Mouse (Mus musculus): ENCODE data around the gene Cenpt.
"Not testable (repeated sequence)": the region's sequence is repeated elsewhere in the genome, so short reads cannot be mapped to it uniquely, and the experiment has no call there.

The Cenpt gene

DNA sequence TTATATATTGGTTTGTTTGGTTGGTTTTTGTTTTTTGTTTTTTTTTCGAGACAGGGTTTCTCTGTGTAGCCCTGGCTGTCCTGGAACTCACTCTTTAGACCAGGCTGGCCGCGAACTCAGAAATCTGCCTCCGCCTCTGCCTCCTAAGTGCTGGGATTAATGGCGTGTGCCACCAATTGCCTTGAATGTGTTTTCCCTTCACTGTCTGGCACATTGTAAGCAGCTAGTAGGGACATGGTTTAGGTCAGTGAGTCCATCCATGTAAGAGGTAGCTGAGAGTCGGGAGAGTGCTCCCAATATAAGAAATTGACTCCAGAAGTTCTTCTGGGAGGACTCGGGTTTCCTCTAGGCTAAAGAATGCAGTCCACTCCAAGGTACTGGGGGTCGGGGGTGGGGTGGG is 1.2 kb upstream of the Cenpt start:
- DNase-seq (ENCODE audit: extremely low spot score) = no peak

DNA sequence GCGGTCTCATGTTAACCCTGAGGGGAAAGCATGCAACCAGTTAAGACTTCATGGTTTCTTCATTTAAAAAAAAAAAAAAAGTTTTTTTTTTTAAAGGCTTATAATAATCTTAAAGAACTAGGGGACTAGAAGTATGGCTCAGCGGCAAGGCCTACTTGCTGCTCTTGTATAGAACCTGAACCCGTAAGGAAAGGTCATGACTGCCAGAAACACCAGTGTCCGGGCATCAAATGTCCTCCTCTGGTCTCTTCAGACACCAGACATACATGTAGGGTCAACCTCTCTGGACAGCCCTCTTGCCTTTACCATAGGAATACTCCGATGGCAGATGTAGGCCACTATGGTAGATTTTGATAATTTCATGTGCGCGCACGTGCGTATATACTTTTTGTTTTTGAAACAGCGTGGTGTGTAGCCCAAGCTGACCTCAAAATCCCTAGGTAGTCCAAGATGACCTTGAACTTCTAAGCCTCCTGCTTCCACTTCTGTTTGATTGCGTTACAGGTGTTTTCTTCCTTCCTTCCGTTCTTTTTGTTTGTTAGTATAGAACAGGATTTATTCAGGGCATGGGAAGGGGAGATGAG is 840 bp downstream of the Cenpt start:
- DNase-seq (ENCODE audit: extremely low spot score) = no peak

DNA sequence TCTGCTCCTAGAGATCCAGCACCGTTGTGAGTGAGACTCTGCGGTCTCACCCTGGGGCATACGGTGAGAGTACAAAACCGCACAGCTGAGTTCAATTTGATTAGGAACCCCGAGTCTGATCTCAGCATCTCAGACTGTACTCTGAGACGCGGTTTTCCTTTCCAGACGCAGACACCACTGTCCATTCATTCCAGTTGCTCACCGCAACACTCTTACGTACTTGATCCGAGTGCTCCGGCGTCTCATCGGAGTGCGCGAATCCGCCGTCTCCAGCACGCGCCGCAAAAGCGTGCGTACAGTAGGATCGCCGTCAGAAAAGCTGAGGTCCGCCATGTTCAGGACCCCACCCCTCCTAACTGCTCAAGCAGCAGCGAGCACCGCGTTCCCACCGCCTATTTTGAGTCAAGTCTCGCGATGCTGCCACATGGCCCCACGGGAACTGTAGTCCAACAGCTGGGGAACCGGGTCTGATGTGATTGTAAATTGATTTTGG is 1.4 kb downstream of the Cenpt start:
- peak; percentile 90 for DNase-seq (ENCODE audit: extremely low spot score)

DNA sequence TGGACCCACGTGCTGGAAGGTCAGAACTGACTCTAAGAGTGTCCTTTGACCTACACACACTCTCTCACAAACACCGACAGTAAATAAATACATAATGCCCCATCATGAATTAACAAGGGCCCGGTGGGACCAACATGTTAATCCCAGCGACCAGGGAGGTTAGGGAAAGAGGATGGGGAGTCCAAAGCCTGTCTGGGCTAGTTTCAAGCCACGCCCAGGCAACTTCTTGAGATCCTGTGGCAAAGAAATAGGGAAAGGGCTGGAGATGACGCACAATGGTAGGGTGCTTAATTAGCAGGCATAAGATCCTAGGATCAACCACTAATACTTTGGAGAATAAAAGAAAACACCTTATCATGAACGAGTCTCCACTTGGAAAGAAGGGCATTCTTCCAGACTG is 2.5 kb downstream of the Cenpt start:
- no peak for DNase-seq (ENCODE audit: extremely low spot score)

DNA sequence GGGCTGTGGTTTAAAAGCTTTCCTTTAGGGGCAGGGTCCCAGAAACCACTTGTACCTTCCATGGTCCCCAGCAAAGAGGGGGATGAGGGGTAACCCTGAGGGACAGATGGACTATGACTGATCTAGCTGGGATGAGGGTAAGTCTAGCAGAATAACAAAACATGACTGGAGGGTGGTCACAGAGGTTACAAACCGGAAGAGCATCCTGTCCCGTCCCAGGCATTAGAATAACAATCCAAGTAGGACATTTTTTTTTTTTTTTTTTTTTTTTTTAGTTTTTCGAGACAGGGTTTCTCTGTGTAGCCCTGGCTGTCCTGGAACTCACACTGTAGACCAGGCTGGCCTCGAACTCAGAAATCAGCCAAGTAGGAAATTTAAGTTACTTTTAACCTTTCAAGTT is 3.1 kb downstream of the Cenpt start:
- DNase-seq (ENCODE audit: extremely low spot score) = no peak

DNA sequence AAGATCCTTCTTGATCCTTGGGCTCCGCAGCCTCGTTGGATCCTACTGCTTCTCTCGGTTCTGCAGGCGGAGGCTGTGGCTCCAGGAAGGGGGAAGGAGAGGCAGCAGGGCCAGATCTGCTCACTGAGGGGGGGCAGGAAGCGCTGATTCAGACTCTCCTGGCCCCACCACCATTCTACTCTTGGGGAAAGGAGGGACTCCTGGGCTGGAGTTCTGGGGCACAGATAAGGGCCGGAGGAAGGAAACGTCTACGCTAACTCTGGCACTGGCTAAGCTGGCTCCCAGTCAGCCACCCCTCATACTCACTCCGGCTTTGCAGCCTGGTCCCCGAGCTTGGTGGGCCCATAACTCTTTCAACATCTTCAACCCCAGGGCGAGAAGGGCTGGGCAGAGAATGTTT is 6.4 kb downstream of the Cenpt start:
- DNase-seq (ENCODE audit: extremely low spot score) = no peak

DNA sequence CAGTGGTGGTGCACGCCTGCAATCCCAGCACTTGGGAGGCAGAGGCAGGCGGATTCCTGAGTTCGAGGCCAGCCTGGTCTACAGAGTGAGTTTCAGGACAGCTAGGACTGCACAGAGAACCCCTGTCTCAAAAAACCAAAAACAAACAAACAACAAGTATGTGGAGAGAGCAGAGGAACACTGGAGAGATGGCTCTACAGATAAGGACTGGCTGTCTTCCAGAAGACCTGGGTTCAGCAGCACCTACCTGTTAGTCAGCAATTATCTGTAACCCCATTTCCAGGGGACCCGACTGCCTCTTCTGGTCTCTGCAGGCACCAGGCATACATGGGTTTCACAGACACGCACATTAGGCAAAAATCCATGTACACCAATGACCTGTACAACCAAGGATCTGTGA is 13.9 kb downstream of the Cenpt start:
- no peak for DNase-seq (ENCODE audit: extremely low spot score)

DNA sequence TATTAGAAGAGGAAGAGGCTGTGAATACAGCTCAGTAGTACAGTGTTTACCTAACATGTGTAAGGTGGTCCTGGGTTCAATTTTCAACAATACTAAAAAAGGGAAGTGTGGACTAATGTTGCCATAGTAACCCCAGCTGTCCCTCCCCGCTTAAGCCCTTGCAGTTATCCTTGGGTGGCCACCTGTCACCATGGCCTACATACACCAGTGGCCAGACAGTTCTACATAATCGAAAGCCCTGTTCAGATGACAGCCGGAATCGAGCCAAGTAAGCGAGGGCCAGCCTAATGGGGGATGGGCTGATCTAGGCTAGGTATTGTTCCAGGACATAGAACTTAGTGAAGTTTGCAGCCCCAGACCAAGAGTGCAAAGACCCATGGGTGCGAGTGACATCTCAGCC is 16.1 kb downstream of the Cenpt start:
- DNase-seq (ENCODE audit: extremely low spot score) = no peak

DNA sequence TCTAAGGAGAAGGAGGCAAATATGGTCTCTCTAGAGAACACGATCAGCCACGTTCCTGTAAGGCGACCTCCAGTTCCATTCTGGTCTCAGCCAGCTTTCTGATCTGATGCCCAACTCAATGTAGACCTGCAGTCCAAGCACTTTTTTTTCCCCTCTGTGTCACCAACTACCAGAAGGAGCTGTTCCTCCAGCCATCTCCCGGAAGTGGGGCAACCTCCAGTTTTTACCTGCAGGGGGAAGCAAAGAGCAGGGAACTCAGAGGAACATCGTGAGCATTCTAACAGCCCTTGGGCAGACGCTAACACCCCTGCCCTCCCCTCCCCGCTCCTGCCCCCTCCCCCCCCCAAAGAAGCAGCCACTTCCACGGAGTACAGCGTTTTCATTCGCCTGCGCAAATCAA is 17.8 kb downstream of the Cenpt start:
- peak; percentile 56 for DNase-seq (ENCODE audit: extremely low spot score)

DNA sequence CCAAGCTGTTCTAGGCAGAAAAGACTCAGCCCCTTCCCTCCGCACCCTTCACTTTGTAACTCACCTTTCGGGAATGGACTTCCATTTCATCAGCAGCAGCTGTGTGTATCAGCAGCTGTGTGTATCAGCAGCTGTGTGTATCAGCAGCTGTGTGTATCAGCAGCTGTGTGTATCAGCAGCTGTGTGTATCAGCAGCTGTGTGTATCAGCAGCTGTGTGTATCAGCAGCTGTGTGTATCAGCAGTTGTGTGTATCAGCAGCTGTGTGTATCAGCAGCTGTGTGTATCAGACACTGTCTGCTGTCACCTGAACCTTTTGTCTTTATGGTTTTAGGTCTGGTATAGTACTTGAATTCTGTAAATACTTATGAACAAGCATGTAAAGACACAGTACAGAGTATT is 19.3 kb downstream of the Cenpt start:
- not testable (repeated sequence) for DNase-seq (ENCODE audit: extremely low spot score)

DNA sequence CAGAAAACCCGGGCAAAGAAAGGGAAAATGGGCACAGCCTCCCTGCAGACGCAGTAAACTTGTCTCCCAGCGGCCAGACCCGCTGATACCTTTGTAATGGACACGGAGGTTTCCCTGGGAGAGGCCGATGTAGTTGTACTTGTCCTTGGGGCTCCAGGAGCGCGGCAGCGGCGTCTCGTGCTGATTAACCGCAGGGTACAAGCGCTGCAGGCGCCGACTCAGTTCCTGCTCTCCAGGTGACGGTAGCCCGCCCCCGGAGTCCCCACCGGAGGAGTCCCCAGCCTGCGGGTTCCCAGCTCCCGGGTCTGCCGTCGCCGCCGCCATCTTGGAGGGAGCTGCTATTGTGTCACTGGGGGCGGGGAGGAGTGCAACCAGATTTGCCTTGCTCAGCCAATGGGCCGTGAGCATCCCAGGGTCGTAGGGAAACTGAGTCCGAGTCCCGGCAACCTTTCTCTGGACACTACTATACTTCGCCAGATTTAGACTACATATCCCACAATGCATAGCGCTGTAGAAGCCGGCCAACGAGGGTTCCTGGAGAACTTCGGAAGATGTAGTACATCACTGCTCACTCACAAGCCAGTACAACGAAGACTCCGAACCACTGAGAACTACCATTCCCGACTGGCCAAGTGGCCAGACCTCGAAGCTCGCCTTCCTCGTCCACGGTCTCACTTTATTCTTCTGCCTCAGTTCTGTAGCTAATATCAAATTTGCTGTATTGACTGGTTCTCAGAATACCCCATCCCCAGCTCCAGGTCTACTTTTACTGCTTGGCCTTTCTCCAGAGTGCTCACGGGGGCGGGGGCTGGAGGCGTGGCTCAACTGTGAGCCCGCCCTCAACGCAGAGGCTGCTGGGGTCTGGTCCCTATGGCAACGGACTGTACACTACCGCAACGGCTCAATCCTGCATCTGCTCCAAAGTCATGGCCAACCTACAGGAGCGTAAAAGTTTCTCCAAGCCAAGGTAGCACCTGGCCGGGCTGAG is 25.9 kb downstream of the Cenpt start, which contains the start of the genes Ranbp10 and Tsnaxip1:
Gene Ranbp10, minus strand, starts transcription at position 490 of the 988 bp plus-strand sequence.
Gene Tsnaxip1, plus strand, starts transcription at position 871 of the 988 bp plus-strand sequence.
- peak; percentile 93 for DNase-seq (ENCODE audit: extremely low spot score)

DNA sequence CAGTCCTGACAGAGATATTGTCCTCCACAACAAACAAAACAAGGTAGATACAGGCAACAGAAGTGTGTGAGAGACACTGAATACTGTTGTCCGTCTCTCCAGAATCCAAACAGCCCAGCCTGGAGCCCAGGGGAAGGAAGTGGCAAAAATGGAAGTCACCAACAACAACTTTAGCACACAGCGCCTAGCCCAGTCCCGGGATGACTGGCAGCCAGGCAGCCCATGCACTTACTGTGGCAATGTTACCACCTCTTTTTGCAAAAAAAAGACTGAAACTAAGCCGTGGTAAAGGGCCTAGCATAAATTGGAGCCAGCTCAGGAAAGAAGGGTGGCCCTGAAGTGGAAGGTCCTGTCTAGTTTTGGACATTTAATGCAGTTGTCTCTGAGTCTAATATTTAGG is 26.7 kb downstream of the Cenpt start:
- no peak for DNase-seq (ENCODE audit: extremely low spot score)

DNA sequence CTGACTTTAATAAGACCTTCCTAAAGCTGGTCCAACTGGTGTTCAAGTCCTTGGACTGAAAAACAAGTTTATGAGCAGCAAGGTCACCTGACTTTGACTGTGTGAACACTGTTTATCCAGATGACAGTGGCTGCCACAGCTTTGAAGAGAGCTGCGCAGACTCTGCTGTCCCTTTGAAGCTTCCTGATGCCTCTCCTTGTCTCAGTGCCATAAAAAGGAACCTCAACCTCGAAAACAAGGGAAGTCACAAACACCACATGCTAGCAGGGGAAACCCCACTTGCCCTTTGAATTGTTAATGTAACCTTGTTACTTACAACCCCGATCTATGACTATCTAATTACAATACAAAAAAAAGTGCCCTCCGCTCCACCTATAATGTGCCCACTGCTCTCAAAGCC is 27.6 kb downstream of the Cenpt start:
- no peak for DNase-seq (ENCODE audit: extremely low spot score)

DNA sequence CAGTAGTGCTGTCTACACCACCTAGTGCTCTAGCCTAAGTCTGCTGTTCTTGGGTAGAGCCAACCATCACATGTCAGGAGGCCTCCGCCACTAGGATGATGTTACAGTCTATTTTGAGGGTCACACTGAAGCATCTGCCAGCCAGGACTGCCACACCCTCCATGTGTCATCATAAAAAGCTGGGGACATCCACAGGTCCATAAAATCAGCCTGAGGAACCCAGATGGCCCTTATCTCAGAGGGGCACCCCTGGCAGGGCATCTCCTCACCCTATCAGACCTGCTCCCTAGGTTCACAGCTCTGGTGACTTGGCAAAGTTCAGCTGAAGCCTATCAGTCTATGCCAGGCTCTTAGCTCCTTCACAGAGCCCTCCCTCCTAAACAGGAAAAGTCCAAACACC is 32.2 kb downstream of the Cenpt start:
- no peak for DNase-seq (ENCODE audit: extremely low spot score)

DNA sequence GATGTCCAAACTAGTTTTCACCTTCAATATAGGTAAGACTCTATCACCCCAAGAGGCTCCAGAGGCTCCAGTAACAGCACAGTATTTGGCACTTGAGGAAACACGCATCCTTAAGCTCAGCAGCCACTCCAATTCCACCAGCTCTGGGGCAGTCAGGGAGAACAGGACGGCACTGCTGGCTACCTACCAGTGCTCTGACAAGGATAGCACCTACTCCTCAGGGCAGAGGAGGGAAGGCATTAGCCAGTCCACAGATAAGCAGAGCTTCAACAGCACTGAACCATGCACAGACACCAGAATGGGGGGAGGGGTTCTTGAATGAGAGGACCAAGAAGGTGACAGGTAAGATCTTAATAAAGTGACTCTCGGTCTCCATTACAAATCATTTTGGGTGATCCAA is 33.4 kb downstream of the Cenpt start:
- DNase-seq (ENCODE audit: extremely low spot score) = no peak

DNA sequence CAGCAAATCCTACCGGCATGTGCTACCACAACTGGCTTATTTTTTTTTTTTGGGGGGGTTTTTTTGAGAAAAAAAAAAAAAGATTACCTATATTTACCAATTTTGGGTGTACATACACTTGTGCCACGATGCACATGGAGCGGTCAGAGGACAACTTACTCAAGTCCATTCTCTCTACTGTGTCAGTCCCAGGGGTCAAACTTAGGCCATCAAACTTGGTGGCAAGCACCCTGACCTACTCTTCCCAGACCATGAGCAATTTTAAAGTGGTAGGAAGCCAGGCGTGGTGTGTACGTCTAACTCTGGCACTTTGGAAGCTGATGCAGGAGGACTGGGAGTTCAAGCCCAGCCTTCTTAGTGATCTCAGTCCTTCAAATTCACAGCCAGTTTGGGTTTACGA is 39.8 kb downstream of the Cenpt start:
- DNase-seq (ENCODE audit: extremely low spot score) = no peak

DNA sequence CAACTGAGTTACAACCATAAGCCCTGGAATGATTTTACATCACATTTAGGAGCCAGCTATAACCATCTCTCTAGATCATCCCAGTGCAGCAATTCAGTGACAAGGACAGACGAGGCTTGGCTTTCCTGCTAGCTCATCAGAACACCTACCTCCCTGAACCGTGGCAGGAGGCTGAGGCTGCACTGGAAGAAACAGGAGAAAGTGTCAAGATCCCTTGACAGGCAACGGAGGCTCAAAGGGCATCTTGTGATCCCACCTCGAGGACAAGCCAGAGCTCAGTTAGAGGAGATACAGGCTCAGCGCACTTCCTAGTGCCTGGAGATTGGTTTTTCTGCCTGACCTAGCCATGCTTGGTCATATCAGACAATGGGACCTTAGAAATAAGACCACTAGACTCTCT is 40.6 kb downstream of the Cenpt start:
- DNase-seq (ENCODE audit: extremely low spot score) = no peak

DNA sequence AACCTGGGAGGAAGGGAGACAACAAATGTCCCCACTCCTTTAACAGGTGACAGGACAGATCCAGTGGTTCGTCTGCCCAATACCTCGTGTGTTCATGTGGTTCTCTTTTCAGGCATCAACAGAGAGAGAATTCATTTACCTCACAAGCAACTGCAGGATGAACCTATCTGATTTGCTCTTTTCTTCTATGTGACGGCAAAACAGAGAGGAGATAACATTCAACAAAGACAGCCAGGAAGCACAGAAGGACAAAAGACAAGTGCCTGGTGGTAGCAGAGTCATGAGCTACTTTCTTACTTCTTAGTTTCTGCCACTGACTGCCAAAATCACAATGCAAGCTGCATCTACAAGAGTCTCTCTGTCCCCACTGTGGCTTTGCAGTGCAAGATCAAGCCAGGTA is 41.5 kb downstream of the Cenpt start:
- no peak for DNase-seq (ENCODE audit: extremely low spot score)

DNA sequence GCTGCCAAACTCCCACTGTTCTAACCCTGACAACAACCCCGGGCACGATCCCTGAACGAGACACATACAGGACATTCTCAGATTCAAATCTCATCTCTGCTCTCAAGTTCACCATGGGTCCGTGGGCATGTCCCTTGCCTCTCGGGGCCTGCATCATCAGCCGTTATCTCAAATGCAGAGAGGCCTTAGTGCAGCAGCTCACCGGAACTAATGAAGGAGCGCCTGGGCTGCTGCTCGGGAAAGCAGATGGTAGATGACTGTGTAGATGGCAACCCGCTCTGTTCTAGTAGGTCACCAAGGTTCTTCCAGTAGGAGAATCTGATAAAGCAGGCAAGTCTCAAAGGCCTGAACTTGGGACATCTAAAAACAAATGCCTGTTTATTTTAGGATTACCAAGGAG is 42.0 kb downstream of the Cenpt start:
- DNase-seq (ENCODE audit: extremely low spot score) = no peak

DNA sequence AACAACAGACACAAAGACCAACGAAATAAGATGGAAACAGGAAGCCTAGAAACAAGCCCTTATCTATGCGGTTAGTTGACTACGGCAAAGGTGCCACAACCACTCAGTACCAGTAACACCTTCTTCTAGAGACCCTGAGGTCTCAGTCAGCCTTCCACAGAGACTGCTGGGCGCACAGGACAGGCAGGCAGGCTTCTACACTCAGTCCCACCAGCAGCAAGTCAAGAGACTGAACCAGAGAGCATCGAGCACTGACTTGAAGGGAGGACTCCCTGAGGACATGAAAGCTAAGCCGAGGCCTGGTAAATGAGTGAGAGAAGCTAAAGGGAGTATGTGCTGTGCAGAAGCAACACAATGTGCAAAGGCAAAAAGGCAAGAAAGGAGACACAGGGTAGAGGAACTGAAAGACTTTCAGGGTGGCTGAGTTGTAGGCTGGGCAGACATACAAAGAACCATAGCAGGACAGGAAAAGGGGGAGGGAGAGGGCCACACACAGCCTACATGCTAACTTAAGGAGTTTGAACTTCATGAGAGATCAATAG is 42.8 kb downstream of the Cenpt start:
- DNase-seq (ENCODE audit: extremely low spot score) = no peak

DNA sequence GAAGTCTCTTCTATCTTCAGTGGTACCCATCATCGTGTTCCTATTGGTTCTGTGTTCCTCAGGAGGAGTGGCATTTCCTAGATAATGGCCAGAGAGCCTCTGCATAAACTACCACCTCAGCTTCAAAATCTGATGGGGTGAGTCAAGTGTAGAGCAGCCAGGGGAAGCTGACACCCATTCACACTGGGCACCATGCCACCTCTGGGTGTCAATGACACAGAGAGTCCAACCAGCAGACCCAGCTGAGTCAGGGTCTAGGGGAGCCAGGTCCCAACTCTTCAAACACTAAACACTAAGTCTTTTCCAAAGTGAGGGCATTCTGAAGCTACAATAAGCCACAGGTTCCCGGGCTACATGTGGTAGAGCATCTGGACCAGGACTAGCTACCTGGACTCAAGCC is 44.6 kb downstream of the Cenpt start:
- DNase-seq (ENCODE audit: extremely low spot score) = no peak

DNA sequence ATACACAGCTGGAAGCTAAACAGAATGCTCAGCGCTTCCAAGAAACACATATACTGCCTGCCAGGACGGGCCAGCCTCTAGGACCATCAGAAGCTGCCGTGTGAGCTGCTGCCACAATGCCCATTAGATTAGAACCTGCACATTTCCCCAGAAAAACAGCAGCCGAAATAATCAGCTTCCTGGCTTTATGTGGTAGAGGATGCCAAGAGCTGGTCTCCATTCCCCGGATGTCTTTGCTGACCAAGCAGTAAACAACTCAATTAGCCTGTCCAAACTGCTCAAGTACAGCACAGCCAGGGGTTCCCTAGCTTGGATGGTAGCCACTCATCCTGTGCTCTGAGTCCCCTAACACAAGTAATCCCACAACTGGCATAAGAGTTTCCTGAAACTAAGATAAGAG is 45.3 kb downstream of the Cenpt start:
- no peak for DNase-seq (ENCODE audit: extremely low spot score)

DNA sequence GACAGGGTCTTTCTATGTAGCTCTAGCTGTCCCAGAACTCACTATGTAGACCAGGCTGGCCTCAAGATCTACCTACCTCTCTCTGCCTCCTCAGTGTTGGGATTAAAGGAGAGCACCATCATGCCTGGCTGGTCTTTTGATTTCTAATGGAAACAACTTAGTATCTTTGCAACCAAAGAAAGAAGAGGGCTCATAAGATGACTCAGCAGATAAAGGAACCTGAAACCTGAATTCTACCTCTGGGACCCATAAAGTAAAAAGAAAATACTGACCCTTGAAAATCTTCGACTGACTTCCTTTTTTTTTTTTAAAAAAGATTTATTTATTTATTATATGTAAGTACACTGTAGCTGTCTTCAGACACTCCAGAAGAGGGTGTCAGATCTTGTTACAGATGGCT is 47.1 kb downstream of the Cenpt start:
- no peak for DNase-seq (ENCODE audit: extremely low spot score)

All from embryo, embryonic 9.5 days (tissue).